Mouse (Mus musculus) limb, embryonic 14.5 days (tissue): Measurements from ENCODE around the gene Olfr190. TPM values are rescaled to one million over a fixed set of nuclear protein-coding genes. Genes with fewer than 3 reads are reported as not detected.

Source experiments
- ATAC-seq: fragments of 200-750 bp; cut with Nextera tagmentation; 2 replicates; pipeline ENCODE4 v1.8.0; 2017; ENCODE audit warnings: low read depth, moderate number of reproducible peaks, moderate TSS enrichment; ENCODE audit not compliant: low FRiP score
- DNase-seq: peaks from one replicate; pipeline ENCODE4 v3.0.0-alpha.2; 2015; ENCODE audit warnings: low spot score
- H3K27ac ChIP-seq: fragments of 300-500 bp; sonication (generic); replicated peaks from 2 replicates; pipeline ENCODE4 v1.5.1; 2014; ENCODE audit warnings: low read depth, mild to moderate bottlenecking, low read length, moderate library complexity, mixed read lengths
- H3K27me3 ChIP-seq: fragments of 300-500 bp; sonication (generic); 2 replicates; pipeline ENCODE4 v1.6.1; 2014; ENCODE audit warnings: low read length, mixed read lengths; ENCODE audit not compliant: control insufficient read depth, insufficient read depth
- H3K36me3 ChIP-seq: fragments of 300-500 bp; sonication (generic); 2 replicates; pipeline ENCODE4 v1.6.1; 2014; ENCODE audit warnings: mild to moderate bottlenecking, low read length, moderate library complexity, mixed read lengths; ENCODE audit not compliant: control insufficient read depth, insufficient read depth
- H3K4me1 ChIP-seq: fragments of 300-500 bp; sonication (generic); 2 replicates; pipeline ENCODE4 v1.6.1; 2014; ENCODE audit warnings: antibody characterized with exemption, low read length, mixed read lengths; ENCODE audit not compliant: control insufficient read depth, insufficient read depth
- H3K4me2 ChIP-seq: fragments of 300-500 bp; sonication (generic); replicated peaks from 2 replicates; pipeline ENCODE4 v1.6.1; 2014; ENCODE audit warnings: low read depth, mild to moderate bottlenecking, low read length, moderate library complexity; ENCODE audit not compliant: severe bottlenecking
- H3K4me3 ChIP-seq: fragments of 300-500 bp; sonication (generic); replicated peaks from 2 replicates; pipeline ENCODE4 v1.5.1; 2014; ENCODE audit warnings: low read length
- H3K9ac ChIP-seq: fragments of 300-500 bp; sonication (generic); 2 replicates; pipeline ENCODE4 v1.6.1; 2014; ENCODE audit warnings: mild to moderate bottlenecking, low read depth, low read length, moderate library complexity; ENCODE audit not compliant: severe bottlenecking
- H3K9me3 ChIP-seq: fragments of 300-500 bp; sonication (generic); 2 replicates; pipeline ENCODE4 v1.6.1; 2016; ENCODE audit warnings: low read length; ENCODE audit not compliant: control insufficient read depth
- POLR2A ChIP-seq: fragments of 200-500 bp; IDR thresholded peaks from 2 replicates; pipeline ENCODE4 v1.8.0; 2012; ENCODE audit warnings: inconsistent platforms, mild to moderate bottlenecking, moderate library complexity, borderline replicate concordance; ENCODE audit not compliant: insufficient read depth, insufficient read length; ENCODE audit errors: extremely low read depth
- WGBS: fragments of 180-500 bp; shearing (Covaris S2); extraction: QIAGEN DNeasy Blood & Tissue Kit; methylation state at CpG from one replicate; pipeline ENCODE4 v1.1.7; 2014; 5-methylcytosine and 5-hydroxymethylcytosine counted together
- polyA plus RNA-seq, 2 experiments: library from polyadenylated mRNA; depleted of rRNA in 1 of 2; stranded (reverse) in 1 of 2; unstranded in 1 of 2; fragments of >200 nt; fragmentation: Nextera tagmentation in 1 of 2; extraction: Ambion mirVana in 1 of 2; gene quantifications; 2 replicates each; pipeline versions ENCODE4 v1.2.1 to v1.2.3; 2012 to 2014

Olfr190 gene
- polyA plus RNA-seq, 2 experiments, result not detected

- no peak overlapping the region for H3K4me2 ChIP-seq
- no peak overlapping the region for H3K9ac ChIP-seq
- ATAC-seq (no peak), DNase-seq (no peak)
- no peak for TF ChIP-seq POLR2A
- H3K4me3 ChIP-seq, result no peak overlapping the region
- H3K27ac ChIP-seq, result no peak overlapping the region
- WGBS, result 85% methylated on average over 3 of the region's 3 CpGs
- H3K4me1 ChIP-seq, result no peaks in the 10 kb centered on the region
- no peaks in the 10 kb centered on the region for H3K36me3 ChIP-seq
- H3K27me3 ChIP-seq, result no peaks in the 10 kb centered on the region
- H3K9me3 ChIP-seq, result no peaks in the 10 kb centered on the region
These were observed 32.0 kb downstream of the Olfr190 start for GRCm38 (mm10) chr16:59045835-59046234.

GRCm38 (mm10) chr16:59039710-59040109, 38.1 kb downstream of the Olfr190 start, which contains the start of gene Olfr187:
Gene Olfr187 (minus strand): TSS chr16:59039767.
- ATAC-seq (no peak), DNase-seq (no peak)
- Histone ChIP-seq H3K9me3 (no peaks in the 10 kb centered on the region), H3K4me2 (no peak within 1 kb of the TSS), H3K4me3 (no peak within 1 kb of the TSS), H3K27me3 (no peaks in the 10 kb centered on the region), H3K27ac (no peak within 1 kb of the TSS), H3K4me1 (no peaks in the 10 kb centered on the region), H3K36me3 (no peaks in the 10 kb centered on the region), H3K9ac (no peak within 1 kb of the TSS)
- no peak for TF ChIP-seq POLR2A
- WGBS, result 79% methylated on average over 7 of the region's 7 CpGs

- no peak for TF ChIP-seq POLR2A
- H3K27me3 ChIP-seq, result no peaks in the 10 kb centered on the region
- H3K4me2 ChIP-seq, result no peak within 1 kb of the TSS
- ATAC-seq (no peak), DNase-seq (no peak)
- H3K4me3 ChIP-seq, result no peak within 1 kb of the TSS
- H3K36me3 ChIP-seq, result no peaks in the 10 kb centered on the region
- no peak within 1 kb of the TSS for H3K9ac ChIP-seq
- H3K9me3 ChIP-seq, result no peaks in the 10 kb centered on the region
- no peak within 1 kb of the TSS for H3K27ac ChIP-seq
- WGBS, result 93% methylated on average over 4 of the region's 4 CpGs
- H3K4me1 ChIP-seq, result no peaks in the 10 kb centered on the region
These were observed 47.6 kb downstream of the Olfr190 start, which contains the start of gene Olfr186 for GRCm38 (mm10) chr16:59030191-59030590. Gene Olfr186 (minus strand): TSS chr16:59030291.

Other genes starting within 250 kb of the Olfr190 start
- not detected in 2 replicates for gene Olfr177, start 203.2 kb downstream of the Olfr190 start, polyA plus RNA-seq (2012; rRNA removed)
- not detected in 2 replicates for gene Olfr177, start 203.2 kb downstream of the Olfr190 start, polyA plus RNA-seq (2014; fragmentation: Nextera tagmentation; extraction: Ambion mirVana)
- gene Olfr178, start 185.9 kb downstream of the Olfr190 start, polyA plus RNA-seq (2012; rRNA removed), result not detected in 2 replicates
- gene Olfr178, start 185.9 kb downstream of the Olfr190 start, polyA plus RNA-seq (2014; fragmentation: Nextera tagmentation; extraction: Ambion mirVana), result not detected in 2 replicates
- not detected in 2 replicates for gene Olfr181, start 149.2 kb downstream of the Olfr190 start, polyA plus RNA-seq (2012; rRNA removed)
- gene Olfr181, start 149.2 kb downstream of the Olfr190 start, polyA plus RNA-seq (2014; fragmentation: Nextera tagmentation; extraction: Ambion mirVana), result not detected in 2 replicates
- not detected in 2 replicates for gene Olfr180, start 148.6 kb downstream of the Olfr190 start, polyA plus RNA-seq (2012; rRNA removed)
- not detected in 2 replicates for gene Olfr180, start 148.6 kb downstream of the Olfr190 start, polyA plus RNA-seq (2014; fragmentation: Nextera tagmentation; extraction: Ambion mirVana)
- gene Olfr183, start 82.6 kb downstream of the Olfr190 start, polyA plus RNA-seq (2012; rRNA removed), result not detected in 2 replicates
- gene Olfr183, start 82.6 kb downstream of the Olfr190 start, polyA plus RNA-seq (2014; fragmentation: Nextera tagmentation; extraction: Ambion mirVana), result not detected in 2 replicates
- gene Olfr186, start 47.7 kb downstream of the Olfr190 start, polyA plus RNA-seq (2012; rRNA removed), result not detected in 2 replicates
- gene Olfr186, start 47.7 kb downstream of the Olfr190 start, polyA plus RNA-seq (2014; fragmentation: Nextera tagmentation; extraction: Ambion mirVana), result not detected in 2 replicates
- gene Olfr187, start 38.2 kb downstream of the Olfr190 start, polyA plus RNA-seq (2012; rRNA removed), result not detected in 2 replicates
- not detected in 2 replicates for gene Olfr187, start 38.2 kb downstream of the Olfr190 start, polyA plus RNA-seq (2014; fragmentation: Nextera tagmentation; extraction: Ambion mirVana)
- gene Olfr191, start 11.8 kb upstream of the Olfr190 start, polyA plus RNA-seq (2012; rRNA removed), result not detected in 2 replicates
- not detected in 2 replicates for gene Olfr191, start 11.8 kb upstream of the Olfr190 start, polyA plus RNA-seq (2014; fragmentation: Nextera tagmentation; extraction: Ambion mirVana)
- not detected in 2 replicates for gene Olfr193, start 33.9 kb upstream of the Olfr190 start, polyA plus RNA-seq (2012; rRNA removed)
- gene Olfr193, start 33.9 kb upstream of the Olfr190 start, polyA plus RNA-seq (2014; fragmentation: Nextera tagmentation; extraction: Ambion mirVana), result not detected in 2 replicates
- gene Olfr194, start 43.1 kb upstream of the Olfr190 start, polyA plus RNA-seq (2012; rRNA removed), result not detected in 2 replicates
- not detected in 2 replicates for gene Olfr194, start 43.1 kb upstream of the Olfr190 start, polyA plus RNA-seq (2014; fragmentation: Nextera tagmentation; extraction: Ambion mirVana)
- gene Olfr195, start 69.0 kb upstream of the Olfr190 start, polyA plus RNA-seq (2012; rRNA removed), result not detected in 2 replicates
- gene Olfr195, start 69.0 kb upstream of the Olfr190 start, polyA plus RNA-seq (2014; fragmentation: Nextera tagmentation; extraction: Ambion mirVana), result not detected in 2 replicates
- not detected in 2 replicates for gene Olfr196, start 92.4 kb upstream of the Olfr190 start, polyA plus RNA-seq (2012; rRNA removed)
- not detected in 2 replicates for gene Olfr196, start 92.4 kb upstream of the Olfr190 start, polyA plus RNA-seq (2014; fragmentation: Nextera tagmentation; extraction: Ambion mirVana)
- gene Olfr198, start 125.5 kb upstream of the Olfr190 start, polyA plus RNA-seq (2012; rRNA removed), result not detected in 2 replicates
- not detected in 2 replicates for gene Olfr198, start 125.5 kb upstream of the Olfr190 start, polyA plus RNA-seq (2014; fragmentation: Nextera tagmentation; extraction: Ambion mirVana)
- not detected in 2 replicates for gene Olfr199, start 141.8 kb upstream of the Olfr190 start, polyA plus RNA-seq (2012; rRNA removed)
- not detected in 2 replicates for gene Olfr199, start 141.8 kb upstream of the Olfr190 start, polyA plus RNA-seq (2014; fragmentation: Nextera tagmentation; extraction: Ambion mirVana)
- gene Olfr201, start 194.6 kb upstream of the Olfr190 start, polyA plus RNA-seq (2012; rRNA removed), result not detected in 2 replicates
- gene Olfr201, start 194.6 kb upstream of the Olfr190 start, polyA plus RNA-seq (2014; fragmentation: Nextera tagmentation; extraction: Ambion mirVana), result not detected in 2 replicates
- not detected in 2 replicates for gene Olfr202, start 208.8 kb upstream of the Olfr190 start, polyA plus RNA-seq (2012; rRNA removed)
- not detected in 2 replicates for gene Olfr202, start 208.8 kb upstream of the Olfr190 start, polyA plus RNA-seq (2014; fragmentation: Nextera tagmentation; extraction: Ambion mirVana)
- gene Olfr203, start 220.9 kb upstream of the Olfr190 start, polyA plus RNA-seq (2012; rRNA removed), result not detected in 2 replicates
- not detected in 2 replicates for gene Olfr203, start 220.9 kb upstream of the Olfr190 start, polyA plus RNA-seq (2014; fragmentation: Nextera tagmentation; extraction: Ambion mirVana)
- not detected in 2 replicates for gene Olfr204, start 240.2 kb upstream of the Olfr190 start, polyA plus RNA-seq (2012; rRNA removed)
- not detected in 2 replicates for gene Olfr204, start 240.2 kb upstream of the Olfr190 start, polyA plus RNA-seq (2014; fragmentation: Nextera tagmentation; extraction: Ambion mirVana)